34 mouse cellular contexts compared by ENCODE assay signal in the genomic region with DNA sequence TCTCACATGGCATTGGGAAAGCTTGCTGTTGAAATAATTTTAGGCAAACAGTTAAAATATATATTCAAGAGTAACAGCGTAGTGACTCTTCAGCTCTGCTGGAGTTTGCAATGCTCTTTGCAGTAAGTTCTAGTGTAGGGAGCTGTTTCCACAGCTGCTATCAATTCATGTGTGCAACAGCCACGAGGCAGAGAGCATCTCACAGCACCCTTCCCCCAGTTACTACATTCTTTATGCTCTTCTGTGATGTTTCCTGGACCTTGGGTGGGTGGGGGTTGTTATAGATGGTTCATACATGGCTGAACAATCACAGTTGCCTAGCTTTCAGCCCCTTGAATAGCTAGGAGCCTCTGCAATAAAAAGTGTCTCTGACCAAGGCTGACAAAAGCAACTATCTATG. TPM values are rescaled to one million over a fixed set of nuclear protein-coding genes. Genes with fewer than 3 reads are reported as not detected.
A peak's percentile ranks its signal among the peaks of the same experiment; 100 is the strongest.
DNase-seq lines count a peak whose midpoint lies in the region; ATAC-seq and TF ChIP-seq lines count a peak whose summit lies in the region.
"Had no signal": no experiment of that assay in that cellular context is flagged by ENCODE, and none has a peak within 500 bp of the region (broad histone marks: within the 10 kb centered on the region; RNA-seq: fewer than 3 reads in every experiment).

No protein-coding gene starts in this region.

- no peak overlapping the region for H3K9ac ChIP-seq in hindbrain, embryonic 11.5 days (ENCODE audit: low read depth, low read length)
- H3K9ac ChIP-seq in hindbrain, postnatal 0 days (replicated peaks; ENCODE audit: low read length) = no peak overlapping the region
- H3K9ac ChIP-seq: heart, embryonic 12.5 days; hindbrain, embryonic 12.5 days; liver, embryonic 14.5 days; midbrain, embryonic 15.5 days; neural tube, embryonic 12.5 days had no signal

- H3K27ac ChIP-seq in hindbrain, embryonic 11.5 days (ENCODE audit: low read depth, low read length) = no peak overlapping the region
- H3K27ac ChIP-seq in hindbrain, postnatal 0 days = no peak overlapping the region
- H3K27ac ChIP-seq: gastrocnemius, adult 2 months; hindbrain, embryonic 12.5 days; liver, embryonic 14.5 days; macrophage; midbrain, embryonic 15.5 days; neural tube, embryonic 12.5 days had no signal

- H3K36me3 ChIP-seq in hindbrain, embryonic 11.5 days (ENCODE audit: control insufficient read depth, insufficient read depth, low read length) = no peaks in the 10 kb centered on the region
- H3K36me3 ChIP-seq in hindbrain, postnatal 0 days (ENCODE audit: insufficient read depth, low read length) = no peaks in the 10 kb centered on the region
- H3K36me3 ChIP-seq: heart, embryonic 12.5 days; hindbrain, embryonic 12.5 days; midbrain, embryonic 15.5 days; neural tube, embryonic 12.5 days had no signal

- H3K4me3 ChIP-seq in hindbrain, embryonic 11.5 days (ENCODE audit: low read depth, low read length) = no peak overlapping the region
- H3K4me3 ChIP-seq in hindbrain, postnatal 0 days (ENCODE audit: low read length) = no peak overlapping the region
- H3K4me3 ChIP-seq: gastrocnemius, adult 2 months; heart, embryonic 12.5 days; hindbrain, embryonic 12.5 days; midbrain, embryonic 15.5 days; neural tube, embryonic 12.5 days had no signal

- no peak overlapping the region for H3K4me2 ChIP-seq in hindbrain, embryonic 11.5 days (replicated peaks; ENCODE audit: low read depth, low read length)
- no peak overlapping the region for H3K4me2 ChIP-seq in hindbrain, postnatal 0 days (ENCODE audit: low read depth, low read length)
- H3K4me2 ChIP-seq: heart, embryonic 12.5 days; hindbrain, embryonic 12.5 days; midbrain, embryonic 15.5 days; neural tube, embryonic 12.5 days had no signal

- H3K27me3 ChIP-seq in hindbrain, embryonic 11.5 days (ENCODE audit: control insufficient read depth, insufficient read depth, low read length) = no peaks in the 10 kb centered on the region
- H3K27me3 ChIP-seq in hindbrain, postnatal 0 days (ENCODE audit: insufficient read depth, low read length) = no peaks in the 10 kb centered on the region
- H3K27me3 ChIP-seq: heart, embryonic 12.5 days; hindbrain, embryonic 12.5 days; midbrain, embryonic 15.5 days; neural tube, embryonic 12.5 days had no signal

- 32% methylated on average over 2 of the region's 2 CpGs for WGBS in hindbrain, embryonic 11.5 days
- 40% methylated on average over 2 of the region's 2 CpGs for WGBS in hindbrain, postnatal 0 days

- ATAC-seq in hindbrain, embryonic 11.5 days (ENCODE audit: low FRiP score) = no peak
- no peak for ATAC-seq in hindbrain, postnatal 0 days
- ATAC-seq: forebrain, embryonic 16.5 days; intestine, postnatal 0 days; midbrain, embryonic 15.5 days had no signal

- TF ChIP-seq POLR2A in brain, embryonic 14.5 days (IDR thresholded peaks at IDR 0.05; ENCODE audit: borderline replicate concordance, extremely low read depth, insufficient read depth, insufficient read length, poor library complexity, severe bottlenecking) = no peak

- no peaks in the 10 kb centered on the region for H3K9me3 ChIP-seq in hindbrain, embryonic 11.5 days (ENCODE audit: control insufficient read depth, low read length)
- no peaks in the 10 kb centered on the region for H3K9me3 ChIP-seq in hindbrain, postnatal 0 days (ENCODE audit: low read length)
- H3K9me3 ChIP-seq: heart, embryonic 12.5 days; hindbrain, embryonic 12.5 days; midbrain, embryonic 15.5 days; neural tube, embryonic 12.5 days had no signal

- TF ChIP-seq CTCF in hindbrain, postnatal 0 days (IDR thresholded peaks at IDR 0.05; ENCODE audit: low read depth) = no peak
- no peak for TF ChIP-seq CTCF in brain, embryonic 14.5 days (IDR thresholded peaks at IDR 0.05; ENCODE audit: borderline replicate concordance, extremely low read depth, insufficient read depth, insufficient read length)

- 0 out of 2 replicates have a peak, but pooled peaks cover 2% of the 10 kb centered on the region for H3K4me1 ChIP-seq in hindbrain, embryonic 11.5 days (replicated peaks; ENCODE audit: control insufficient read depth, insufficient read depth, low read length)
- H3K4me1 ChIP-seq in hindbrain, postnatal 0 days (ENCODE audit: insufficient read depth, low read length) = 0 out of 2 replicates have a peak, but pooled peaks cover 3% of the 10 kb centered on the region
- H3K4me1 ChIP-seq: heart, embryonic 12.5 days; midbrain, embryonic 15.5 days had no signal

- peak; percentile 17 for DNase-seq in hindbrain, embryonic 11.5 days (ENCODE audit: low spot score)
- no peak for DNase-seq in hindbrain, postnatal 0 days (ENCODE audit: low spot score)
- peak; percentile 13 for DNase-seq in brain, embryonic 14.5 days (ENCODE audit: low read depth)
- DNase-seq in embryo, embryonic 9.5 days (ENCODE audit: extremely low spot score) = peak; percentile 11
- DNase-seq in mesoderm, embryonic 11.5 days (ENCODE audit: low read depth, low spot score) = peak; percentile 47
- DNase-seq in layer of hippocampus, adult 11-12 months (ENCODE audit: low spot score) = no peak
- DNase-seq in adrenal gland, postnatal 36 days = no peak
- no peak for DNase-seq in spleen, adult 18-20 months
- DNase-seq: adrenal gland, postnatal 25 days; cerebellum, adult 2 months; cerebellum, postnatal 14 days; gastrocnemius, adult 2 months; gastrocnemius, postnatal 36 days; heart, adult 18-20 months; kidney, adult 9 months; layer of hippocampus, adult 9-11 months; liver; lung, adult 2 months; lung, postnatal 10 days; thymus, adult 2 months; thymus, postnatal 36 days had no signal

RNA-seq across cellular contexts. Expression of gene Spaca1, which starts 28.5 kb away (rescaled TPM):
- 1.9 and 3.1 TPM in 2 replicates for polyA plus RNA-seq in hindbrain, embryonic 11.5 days (2014; fragmentation: Nextera tagmentation; extraction: Ambion mirVana)
- 0.22 and 0.42 TPM in 2 replicates for total RNA-seq in hindbrain, postnatal 0 days (2014; rRNA removed)
- 1.4 TPM in 2 replicates for polyA plus RNA-seq in hindbrain, postnatal 0 days (2015; fragmentation: Nextera tagmentation; extraction: Ambion mirVana)
- 0.77 and 1.1 TPM in 2 replicates for polyA plus RNA-seq in brain, embryonic 14.5 days (2012; rRNA removed)
- under 1 TPM; 0.26 to 0.30 TPM for total RNA-seq in adrenal gland, postnatal 36 days (2021)
- total RNA-seq: gastrocnemius, adult 2 months; gastrocnemius, postnatal 36 days; heart, adult 18-20 months; left cerebral cortex, postnatal 14 days; megakaryocyte-erythroid progenitor cell, adult 5-6 weeks; MEL had no signal
- polyA plus RNA-seq: cortical plate, adult 2 months; large intestine, adult 2 months; macrophage had no signal

Comparison
In these comparisons a context has a peak if more than half of its experiments do, and no peak if none do; other contexts are left out.
1. DNase-seq: peak in hindbrain, embryonic 11.5 days (single experiment), brain, embryonic 14.5 days (single experiment), embryo, embryonic 9.5 days (single experiment) and mesoderm, embryonic 11.5 days (single experiment); none in hindbrain, postnatal 0 days (single experiment), layer of hippocampus, adult 11-12 months (single experiment), adrenal gland, postnatal 36 days (0 of 2) and spleen, adult 18-20 months (0 of 2).